Mouse (Mus musculus) central nervous system, embryonic 14 days (tissue): ENCODE measurements around the gene Gnat3. TPM values are rescaled to one million over a fixed set of nuclear protein-coding genes. Genes with fewer than 3 reads are reported as not detected.

Experiments used
- polyA plus RNA-seq: library from polyadenylated mRNA; depleted of rRNA; stranded (reverse); fragments of >200 nt; gene quantifications from 2 replicates; pipeline ENCODE4 v1.2.3, GENCODE M21; 2012; rRNA removed

Gnat3 gene
- 0.06 TPM in 1 of 2 replicates, not detected in the other for polyA plus RNA-seq

DNA sequence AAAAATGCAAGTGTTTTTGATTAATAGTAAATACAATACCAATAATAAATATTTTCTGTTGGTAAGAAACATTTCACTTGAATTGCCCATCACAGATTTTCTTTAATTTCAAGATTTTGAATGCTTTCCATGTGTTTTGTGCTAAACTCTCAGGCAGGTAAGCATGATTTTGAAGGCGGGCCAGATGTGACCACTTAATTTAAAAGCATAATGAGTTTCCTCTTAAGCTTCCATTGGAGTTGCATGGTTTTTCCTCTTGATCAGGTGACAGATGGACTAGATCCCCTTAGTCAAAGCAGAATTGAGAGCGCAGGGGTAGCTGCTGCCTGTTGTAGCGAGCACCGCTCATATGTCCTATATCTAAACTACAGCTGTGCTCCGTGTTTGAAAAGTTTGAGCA is at the start of gene Gnat3:
TSS of gene Gnat3 (plus strand) at position 301 of the 400 bp plus-strand sequence.

Other genes starting within 250 kb of the Gnat3 start
- gene Cd36, start 73.7 kb upstream of the Gnat3 start, polyA plus RNA-seq: 4.6 and 6.7 TPM in 2 replicates